Comparison of ENCODE assay signal across 25 mouse cellular contexts in the genomic region with DNA sequence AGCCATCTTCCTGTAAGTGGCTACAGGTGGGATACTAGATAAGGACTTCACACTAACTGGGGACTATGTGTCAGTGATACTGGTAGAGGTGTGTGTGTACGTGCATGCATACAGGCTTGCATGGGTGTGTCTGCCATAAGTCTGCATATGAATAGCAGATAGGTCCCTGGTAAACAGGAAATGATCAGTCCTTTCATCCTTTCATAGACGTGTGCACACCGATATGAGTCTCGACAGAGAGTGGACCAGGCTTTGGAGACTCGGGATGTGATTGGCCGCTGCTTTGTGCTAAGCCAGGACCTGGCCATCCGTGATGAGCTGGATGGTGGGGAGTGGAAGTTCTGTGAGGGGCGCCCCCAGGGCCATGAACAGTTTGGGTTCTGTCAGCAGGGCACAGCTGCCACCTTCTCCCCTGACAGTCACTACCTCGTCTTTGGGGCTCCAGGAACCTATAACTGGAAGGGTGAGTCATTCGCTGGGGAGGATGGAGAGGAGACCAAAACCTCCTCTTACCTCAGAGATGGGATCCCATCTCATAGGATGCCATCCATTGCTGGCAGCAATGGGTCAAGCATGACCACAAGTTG. TPM values are rescaled to one million over a fixed set of nuclear protein-coding genes. Genes with fewer than 3 reads are reported as not detected.
"Had no signal": no experiment of that assay in that cellular context is flagged by ENCODE, and none has a peak within 500 bp of the region (broad histone marks: within the 10 kb centered on the region; RNA-seq: fewer than 3 reads in every experiment).

No protein-coding gene starts in this region.

- ATAC-seq: midbrain, embryonic 16.5 days had no signal

- H3K4me3 ChIP-seq: kidney, embryonic 15.5 days; left cerebral cortex, adult 2 months; liver, embryonic 13.5 days; midbrain, embryonic 12.5 days; myocyte; stomach, embryonic 15.5 days had no signal

- H3K4me1 ChIP-seq: kidney, embryonic 15.5 days; liver, embryonic 13.5 days; midbrain, embryonic 12.5 days; stomach, embryonic 15.5 days had no signal

- H3K36me3 ChIP-seq: kidney, embryonic 15.5 days; liver, embryonic 13.5 days; midbrain, embryonic 12.5 days; stomach, embryonic 15.5 days had no signal

- H3K4me2 ChIP-seq: kidney, embryonic 15.5 days; liver, embryonic 13.5 days; midbrain, embryonic 12.5 days; stomach, embryonic 15.5 days had no signal

- H3K27ac ChIP-seq: kidney, embryonic 15.5 days; left cerebral cortex, adult 2 months; liver, embryonic 13.5 days; midbrain, embryonic 12.5 days; stomach, embryonic 15.5 days had no signal

- H3K9ac ChIP-seq: kidney, embryonic 15.5 days; liver, embryonic 13.5 days; midbrain, embryonic 12.5 days; stomach, embryonic 15.5 days had no signal

- H3K9me3 ChIP-seq: kidney, embryonic 15.5 days; liver, embryonic 13.5 days; midbrain, embryonic 12.5 days; stomach, embryonic 15.5 days had no signal

- DNase-seq: kidney, adult 8-10 months; kidney, postnatal 10 days; kidney, postnatal 4 days; liver, embryonic 13.5 days; lung, adult 2 months; lung, postnatal 14 days; lung, postnatal 4 days; thymus, postnatal 25 days had no signal

RNA-seq across cellular contexts. Expression of a gene that starts 20.2 kb away (rescaled TPM):
- total RNA-seq: layer of hippocampus, adult 18-20 months; layer of hippocampus, postnatal 14 days; left cerebral cortex, adult 2 months; left cerebral cortex, postnatal 10 days; left cerebral cortex, postnatal 36 days; megakaryocyte progenitor cell, adult 5-6 weeks; megakaryocyte-erythroid progenitor cell, adult 5-6 weeks; monocyte, adult 5-6 weeks had no signal
- polyA plus RNA-seq: limb, embryonic 11.5 days; liver, embryonic 13.5 days; midbrain, embryonic 12.5 days; midbrain, embryonic 16.5 days; neural tube, embryonic 11.5 days; neural tube, embryonic 14.5 days; spleen, adult 2 months had no signal
